In the genomic region with DNA sequence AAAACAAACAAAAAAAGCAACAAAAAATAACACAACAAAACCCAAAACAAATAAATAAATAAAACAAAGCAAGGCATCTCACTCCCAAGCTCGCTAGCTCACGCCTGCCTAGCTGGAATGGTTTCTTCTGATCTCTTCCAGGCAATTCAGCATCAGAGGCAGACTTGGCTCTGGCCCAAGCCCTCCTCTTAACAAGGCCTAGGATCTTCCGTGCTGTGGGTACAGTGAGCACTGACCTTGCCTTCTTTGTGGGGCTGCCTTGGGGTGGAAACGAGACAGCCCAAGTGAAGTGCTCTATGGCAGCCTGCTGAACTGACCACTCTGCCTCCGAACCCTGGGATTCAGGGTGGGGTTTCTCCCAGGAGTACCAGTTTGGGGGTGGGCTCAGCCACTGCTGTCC, we compare ENCODE assay signal across 8 mouse cellular contexts. TPM values are rescaled to one million over a fixed set of nuclear protein-coding genes. Genes with fewer than 3 reads are reported as not detected.
DNase-seq lines count a peak whose midpoint lies in the region; ATAC-seq lines count a peak whose summit lies in the region.
"Had no signal": no experiment of that assay in that cellular context is flagged by ENCODE, and none has a peak within 500 bp of the region (broad histone marks: within the 10 kb centered on the region; RNA-seq: fewer than 3 reads in every experiment).

No protein-coding gene starts in this region.

- H3K9ac ChIP-seq in intestine, embryonic 15.5 days, result peak overlapping the region; percentile 28; the same call in 1 of the 2 replicates
- H3K9ac ChIP-seq in neural tube, embryonic 13.5 days, result peak overlapping the region; percentile 70
- H3K9ac ChIP-seq: liver, embryonic 13.5 days had no signal

- peaks cover 40% of the 10 kb centered on the region for H3K4me1 ChIP-seq in intestine, embryonic 15.5 days (replicated peaks)
- peaks cover 83% of the 10 kb centered on the region for H3K4me1 ChIP-seq in neural tube, embryonic 13.5 days (replicated peaks)

- H3K27ac ChIP-seq in intestine, embryonic 15.5 days, result peak overlapping the region; percentile 82
- peak overlapping the region; percentile 100 for H3K27ac ChIP-seq in neural tube, embryonic 13.5 days (replicated peaks)
- H3K27ac ChIP-seq: liver, embryonic 13.5 days had no signal

- intact Hi-C loops in left cerebral cortex, postnatal 14 days (cut with DNase I), result loop anchor here (5.0 kb wide), 1 partner anchor 175 kb away; a partner anchor contains a TSS

- WGBS in intestine, embryonic 15.5 days, result 29% methylated on average over 5 of the region's 5 CpGs
- 9% methylated on average over 5 of the region's 5 CpGs for WGBS in neural tube, embryonic 13.5 days

- no peaks in the 10 kb centered on the region for H3K9me3 ChIP-seq in intestine, embryonic 15.5 days
- H3K9me3 ChIP-seq in neural tube, embryonic 13.5 days, result no peaks in the 10 kb centered on the region
- H3K9me3 ChIP-seq: liver, embryonic 13.5 days had no signal

- no peaks in the 10 kb centered on the region for H3K36me3 ChIP-seq in intestine, embryonic 15.5 days
- no peaks in the 10 kb centered on the region for H3K36me3 ChIP-seq in neural tube, embryonic 13.5 days
- H3K36me3 ChIP-seq: liver, embryonic 13.5 days had no signal

- H3K4me3 ChIP-seq in intestine, embryonic 15.5 days (replicated peaks), result no peak overlapping the region
- no peak overlapping the region for H3K4me3 ChIP-seq in neural tube, embryonic 13.5 days
- H3K4me3 ChIP-seq: liver, embryonic 13.5 days had no signal

- peak; percentile 64 to 66 for DNase-seq in adrenal gland, adult 18-20 months (ENCODE audit: low spot score in 2 of 2)
- DNase-seq in brain, embryonic 18.5 days (ENCODE audit: low read depth, low spot score), result peak; percentile 74
- DNase-seq in gastrocnemius, adult 8-10 months (ENCODE audit: low spot score in 2 of 2), result peak; percentile 51 to 64
- DNase-seq in left cerebral cortex, postnatal 14 days (ENCODE audit: low spot score in 2 of 2), result peak; percentile 81 to 84
- DNase-seq in thymus, postnatal 36 days, result no peak
- DNase-seq: liver, embryonic 13.5 days had no signal

- peak overlapping the region; percentile 19; the same call in 1 of the 2 replicates for H3K4me2 ChIP-seq in intestine, embryonic 15.5 days (replicated peaks)
- peak overlapping the region; percentile 43 for H3K4me2 ChIP-seq in neural tube, embryonic 13.5 days
- H3K4me2 ChIP-seq: liver, embryonic 13.5 days had no signal

- ATAC-seq in intestine, embryonic 15.5 days, result peak; percentile 68
- peak; percentile 64 for ATAC-seq in neural tube, embryonic 13.5 days (ENCODE audit: low read depth)

- H3K27me3 ChIP-seq in intestine, embryonic 15.5 days (replicated peaks), result no peaks in the 10 kb centered on the region
- no peaks in the 10 kb centered on the region for H3K27me3 ChIP-seq in neural tube, embryonic 13.5 days

RNA-seq across cellular contexts. Expression of a gene that starts 52.0 kb away (rescaled TPM):
- under 1 TPM in 1 of 2 experiments, not detected in 1; 0.51 TPM for total RNA-seq in adrenal gland, adult 18-20 months (2021)
- total RNA-seq in gastrocnemius, adult 8-10 months (2022), result 1 to 10 TPM in 2 of 4 experiments, under 1 TPM in 2; 0.41 to 1.7 (median 0.77) TPM
- 0.63 and 0.72 TPM in 2 replicates for polyA plus RNA-seq in intestine, embryonic 15.5 days (2015; fragmentation: Nextera tagmentation; extraction: Ambion mirVana)
- total RNA-seq in left cerebral cortex, postnatal 14 days (2021), result 1 to 10 TPM; 3.4 to 4.5 TPM
- 0.39 and 0.98 TPM in 2 replicates for polyA plus RNA-seq in neural tube, embryonic 13.5 days (2015; fragmentation: Nextera tagmentation; extraction: Ambion mirVana)

Comparison
In these comparisons a context has a peak if more than half of its experiments do, and no peak if none do; other contexts are left out.
1. DNase-seq: peak in adrenal gland, adult 18-20 months (2 of 2), brain, embryonic 18.5 days (single experiment), gastrocnemius, adult 8-10 months (2 of 2) and left cerebral cortex, postnatal 14 days (2 of 2); none in thymus, postnatal 36 days (0 of 2).